Mouse (Mus musculus) cerebellum, adult (tissue): ENCODE measurements around the gene Vrk1.

Experiments
- ATAC-seq: cut with Nextera tagmentation; 2 replicates; pipeline ENCODE4 v1.9.2; 2017; ENCODE audit warnings: mild to moderate bottlenecking, moderate library complexity, mixed read lengths; ENCODE audit not compliant: insufficient number of reproducible peaks, low FRiP score, low TSS enrichment

Gene Vrk1

DNA sequence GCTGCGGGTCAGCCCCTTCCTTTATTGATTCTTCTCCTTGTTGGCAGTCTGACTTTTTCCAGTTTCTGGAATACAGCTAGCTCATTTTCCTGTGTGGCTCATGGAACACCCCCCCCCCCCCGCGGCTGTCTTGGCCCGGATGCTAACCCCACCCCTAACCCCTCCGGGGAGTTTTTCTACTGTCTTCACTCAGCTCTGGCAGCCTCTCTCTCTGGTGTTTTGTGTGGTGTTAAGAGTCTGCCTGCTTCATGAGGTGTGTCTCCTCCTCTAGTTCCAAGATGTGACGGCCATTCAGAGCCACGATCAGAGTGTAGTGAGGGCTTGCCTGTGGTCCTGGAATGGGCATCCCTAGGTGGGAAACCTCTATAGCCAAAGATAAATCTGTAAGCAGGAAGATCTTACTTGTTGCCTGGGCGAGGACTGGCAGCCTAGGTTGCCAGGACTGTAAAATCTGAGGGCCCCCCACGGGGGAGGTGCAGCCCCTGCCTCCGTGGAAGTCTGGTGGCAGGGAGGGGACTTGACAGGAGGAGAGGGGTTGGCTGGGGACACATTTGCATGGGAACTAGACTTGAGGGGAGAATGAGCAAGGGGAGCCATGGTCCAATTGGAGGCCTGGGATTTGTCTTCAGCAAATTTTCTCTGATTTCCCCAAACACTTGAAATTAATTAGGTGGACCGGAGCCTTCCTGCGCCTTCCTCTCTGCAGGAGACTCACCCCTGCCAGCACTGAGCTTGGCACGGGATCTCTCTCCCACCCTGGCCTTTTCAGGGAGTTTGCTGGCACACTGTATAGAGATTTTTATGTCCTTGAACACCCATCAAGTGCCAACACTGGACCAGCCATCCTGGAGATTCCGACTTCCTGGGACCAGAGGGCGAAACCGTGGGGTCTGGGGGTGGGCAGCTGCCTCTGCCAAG, 93.0 kb downstream of the Vrk1 start:
- ATAC-seq = no peak

GRCm38 (mm10) chr12:106107272-106107671, 97.2 kb downstream of the Vrk1 start:
- ATAC-seq = no peak

- no peak for ATAC-seq
Measured at GRCm38 (mm10) chr12:106115070-106115891, 105.3 kb downstream of the Vrk1 start.

DNA sequence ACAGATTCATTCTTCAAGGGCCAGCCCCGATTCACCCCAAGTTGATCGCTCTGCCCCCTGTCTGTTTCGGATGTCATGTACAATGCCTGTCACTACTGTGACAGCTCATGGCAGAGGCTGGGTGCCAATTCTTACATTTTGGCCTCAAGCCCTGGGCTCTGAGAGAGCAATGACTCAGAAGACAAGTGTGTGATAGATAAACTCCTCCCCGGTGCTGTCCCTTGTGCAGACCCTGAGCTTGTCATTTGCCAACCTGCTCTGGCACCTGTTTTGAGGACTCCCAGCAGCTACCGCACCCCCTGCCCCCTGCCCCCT, 105.8 kb downstream of the Vrk1 start:
- ATAC-seq = no peak

- ATAC-seq = no peak
Measured at GRCm38 (mm10) chr12:106123276-106123675, 113.2 kb downstream of the Vrk1 start.

GRCm38 (mm10) chr12:106124581-106124980, 114.6 kb downstream of the Vrk1 start:
- ATAC-seq = no peak
